Mouse (Mus musculus): ENCODE data around the gene Mapk1ip1l. TPM values are rescaled to one million over a fixed set of nuclear protein-coding genes. Genes with fewer than 3 reads are reported as not detected.
"Not testable (repeated sequence)": the region's sequence is repeated elsewhere in the genome, so short reads cannot be mapped to it uniquely, and the experiment has no call there.

Gene Mapk1ip1l
- polyA plus RNA-seq, 1 experiment: 23.6 TPM

DNA sequence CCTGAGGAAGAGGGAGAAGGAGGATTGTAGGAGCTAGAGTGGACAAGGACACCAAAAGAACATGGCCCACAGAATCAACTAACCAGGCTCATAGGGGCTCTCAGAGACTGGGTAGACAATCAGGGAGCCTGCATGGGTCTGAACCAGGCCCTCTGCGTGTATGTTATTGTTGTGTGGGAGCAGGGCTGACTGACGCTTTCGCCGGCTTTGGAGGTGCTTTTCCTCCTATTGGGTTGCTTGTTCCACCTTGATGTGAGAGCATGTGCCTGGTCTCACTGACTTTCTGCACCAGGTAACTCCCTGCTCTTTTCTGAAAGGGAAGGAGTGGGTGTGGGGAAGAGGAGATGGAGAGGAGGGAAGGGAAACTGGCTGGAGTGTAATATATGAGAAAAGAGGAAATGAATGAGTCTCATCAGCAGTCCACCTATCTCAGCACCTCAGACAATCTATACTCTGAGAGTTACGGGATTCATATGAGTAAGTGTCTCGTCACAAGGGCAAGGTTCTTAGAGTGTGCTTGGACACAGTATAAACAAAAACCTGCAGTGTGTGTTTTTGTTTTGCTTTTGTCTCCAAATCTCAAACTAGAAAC lies 6.8 kb downstream of the Mapk1ip1l start:
- DNase-seq (ENCODE audit: low read depth): no peak

DNA sequence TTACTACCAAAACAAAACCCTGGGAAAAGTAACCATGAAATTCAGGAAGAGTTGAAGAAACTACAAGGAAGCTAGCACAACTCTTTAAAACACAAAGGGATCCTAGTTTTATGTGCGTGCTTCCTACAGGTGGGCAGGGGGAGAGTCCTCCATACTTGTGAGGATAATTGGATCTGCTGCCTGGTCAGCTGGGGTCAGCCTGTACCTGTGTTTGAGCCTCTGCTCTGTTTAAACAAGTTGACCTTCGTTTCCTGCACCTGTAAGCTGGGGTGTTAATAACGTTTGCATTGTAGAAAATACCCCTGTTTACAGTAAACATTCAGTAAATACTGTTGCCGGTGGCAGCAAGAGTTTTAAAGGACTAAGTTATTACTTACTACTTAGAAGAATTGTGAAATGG lies 7.9 kb downstream of the Mapk1ip1l start:
- no peak for DNase-seq (ENCODE audit: low read depth)

DNA sequence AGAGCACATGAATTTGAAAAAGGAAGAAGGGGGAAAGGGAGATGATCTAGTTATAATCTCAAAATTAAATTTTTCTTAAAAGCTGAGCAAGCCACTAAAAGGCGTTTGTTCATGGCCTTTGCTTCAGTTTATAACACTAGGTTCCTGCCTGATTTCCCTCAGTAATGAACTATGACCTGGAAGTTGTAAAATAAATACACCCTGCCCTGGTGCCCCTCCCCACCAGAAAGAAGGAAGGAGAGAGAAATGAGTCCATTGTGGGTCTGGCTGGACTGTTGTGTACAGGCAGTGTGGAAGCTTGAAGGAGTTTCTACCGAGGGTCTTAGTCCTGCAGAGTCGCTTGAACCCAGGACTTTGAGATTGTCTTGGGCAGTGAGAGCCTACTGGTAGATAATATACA lies 9.6 kb downstream of the Mapk1ip1l start:
- no peak for DNase-seq (ENCODE audit: low read depth)

DNA sequence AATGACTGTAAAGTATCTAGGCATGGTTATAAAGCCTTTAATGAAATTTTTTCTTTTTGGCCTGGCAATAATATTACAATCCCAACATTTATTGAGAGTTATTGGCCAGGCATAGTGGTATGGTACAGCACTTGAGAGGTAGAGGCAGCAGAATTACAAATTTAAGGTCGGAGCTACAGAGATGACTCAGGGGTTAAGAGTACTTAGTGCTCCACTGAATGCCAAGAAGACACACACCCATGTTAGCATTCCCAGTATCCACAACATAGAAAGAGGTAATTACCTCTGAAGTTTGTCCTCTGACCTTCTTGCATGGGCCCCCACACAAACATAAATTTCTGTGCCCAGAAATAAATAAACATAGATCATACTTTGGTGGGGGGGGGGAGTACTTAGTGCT lies 11.0 kb downstream of the Mapk1ip1l start:
- DNase-seq (ENCODE audit: low read depth): no peak

DNA sequence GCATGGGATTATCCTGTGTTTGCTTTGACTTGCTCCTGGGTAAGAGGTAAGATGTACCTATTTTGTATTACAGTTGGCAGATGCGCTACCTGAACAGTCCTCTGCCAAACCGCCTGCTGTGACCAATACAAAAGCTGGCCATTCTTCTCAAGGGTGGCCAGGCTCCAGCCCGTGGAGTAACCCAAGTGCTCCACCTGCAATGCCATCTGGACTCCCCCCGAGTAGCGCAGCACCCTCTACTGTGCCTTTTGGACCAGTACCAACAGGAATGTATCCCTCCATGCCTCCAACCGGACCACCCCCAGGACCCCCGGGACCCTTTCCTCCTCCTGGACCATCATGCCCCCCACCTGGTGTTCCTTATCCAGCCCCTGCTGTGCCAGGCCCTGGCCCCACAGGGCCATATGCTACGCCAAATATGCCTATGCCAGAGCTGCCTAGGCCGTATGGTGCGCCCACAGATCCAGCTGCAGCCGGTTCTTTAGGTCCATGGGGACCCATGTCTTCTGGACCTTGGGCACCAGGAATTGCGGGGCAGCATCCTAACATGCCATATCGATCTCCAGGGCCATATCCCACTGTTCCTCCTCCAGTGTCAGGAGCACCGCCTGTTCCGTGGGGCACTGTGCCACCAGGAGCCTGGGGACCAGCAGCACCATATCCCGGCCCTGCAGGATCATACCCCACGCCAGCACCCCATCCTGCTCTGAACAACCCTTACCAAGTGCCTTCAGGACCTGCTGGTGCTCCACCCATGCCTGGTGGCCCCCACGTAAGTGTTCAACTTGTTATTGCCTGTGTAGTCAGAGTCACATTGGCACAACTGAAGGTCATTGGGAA lies 12.5 kb downstream of the Mapk1ip1l start:
- DNase-seq (ENCODE audit: low read depth): no peak

DNA sequence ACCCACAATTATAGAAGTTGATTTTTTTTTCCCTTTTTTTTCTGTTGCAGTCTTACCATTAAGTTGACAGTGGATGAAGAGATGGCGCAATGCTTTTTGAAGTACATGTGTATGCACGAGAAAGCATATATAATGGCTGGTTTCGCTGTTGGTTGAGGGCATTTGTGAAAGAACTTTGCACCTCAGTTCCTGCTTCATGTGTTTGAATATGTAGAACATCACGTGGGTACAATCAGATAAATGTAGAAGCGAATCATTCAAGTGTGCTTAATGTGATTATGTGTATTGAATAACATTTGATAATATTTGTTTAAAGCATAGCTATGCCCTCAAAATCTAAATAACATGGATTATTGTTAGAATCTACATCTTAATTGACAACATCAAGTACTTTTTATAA lies 21.3 kb downstream of the Mapk1ip1l start:
- no peak for DNase-seq (ENCODE audit: low read depth)

DNA sequence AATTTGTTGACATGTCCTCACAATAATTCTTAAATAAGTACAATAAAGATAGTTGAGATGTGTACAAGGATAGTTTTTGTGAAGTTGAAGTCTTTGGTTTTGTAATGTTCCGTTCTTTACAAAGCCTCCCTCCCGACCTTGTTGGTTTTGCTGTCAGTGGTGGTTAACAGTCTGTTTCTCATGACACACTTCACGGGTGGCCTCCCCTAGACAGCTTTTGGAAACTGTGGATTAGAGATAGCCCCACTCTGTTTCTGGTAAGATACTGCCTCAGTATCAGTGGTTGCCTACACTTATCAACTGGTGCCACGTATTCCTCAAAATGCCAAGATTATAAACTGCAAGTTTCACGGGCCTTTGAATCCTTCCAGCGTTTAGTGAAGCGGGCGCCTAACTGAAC lies 23.5 kb downstream of the Mapk1ip1l start:
- DNase-seq (ENCODE audit: low read depth): not testable (repeated sequence)

DNA sequence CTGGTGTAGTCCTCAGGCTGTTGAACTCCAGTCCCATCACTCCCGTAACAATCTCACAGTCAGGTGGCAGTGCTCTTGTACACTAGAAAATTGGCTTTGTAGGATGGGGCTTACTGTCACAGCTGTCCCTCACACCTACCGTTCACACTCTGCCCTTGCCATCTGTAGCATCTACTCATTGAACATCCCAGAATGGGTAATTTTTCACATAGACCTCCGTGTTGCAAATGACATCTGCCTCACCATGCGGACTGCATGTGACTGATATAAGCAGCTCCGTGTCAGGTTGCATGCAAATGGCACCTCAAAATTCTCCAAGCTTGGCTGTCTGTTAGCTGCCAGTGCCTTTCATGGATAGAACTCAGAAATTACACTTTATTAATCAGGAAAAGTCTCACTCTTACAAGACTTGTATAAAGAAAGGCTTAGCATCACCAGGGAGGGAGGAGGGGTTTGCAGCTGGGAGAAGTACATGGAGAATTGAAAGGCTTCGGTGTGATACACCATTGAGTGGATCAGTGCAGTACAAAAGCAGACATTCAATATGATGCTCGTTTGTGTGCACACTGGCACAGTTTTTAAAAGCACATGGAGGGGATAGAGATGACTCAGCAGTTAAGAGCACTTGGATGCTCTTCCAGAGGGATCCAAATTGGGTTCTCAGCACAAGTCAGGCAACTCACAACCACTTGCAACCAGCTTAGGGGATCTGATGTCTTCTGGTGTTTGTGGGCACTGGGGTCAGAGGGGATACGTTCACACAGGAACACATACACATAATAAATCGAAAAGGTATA lies 28.1 kb downstream of the Mapk1ip1l start:
- no peak for DNase-seq (ENCODE audit: low read depth)

DNA sequence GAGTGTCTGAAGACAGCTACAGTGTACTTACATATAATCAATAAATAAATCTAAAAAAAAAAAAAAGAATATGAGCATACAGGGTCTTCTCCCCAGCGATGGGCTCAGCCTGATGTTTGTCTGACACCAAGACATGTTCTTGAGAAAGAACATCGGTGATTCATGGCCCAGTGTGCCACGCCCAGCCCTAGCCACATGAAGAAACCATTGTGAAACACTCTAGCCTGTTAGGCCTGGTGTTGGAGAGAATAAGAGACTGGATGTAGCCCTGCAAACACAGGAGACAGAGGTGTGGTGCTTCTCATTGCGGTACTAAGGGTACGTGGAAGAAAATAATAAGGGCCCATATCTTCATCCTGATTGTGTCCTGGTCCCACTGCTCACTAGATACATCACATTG lies 29.3 kb downstream of the Mapk1ip1l start:
- no peak for DNase-seq (ENCODE audit: low read depth)

DNA sequence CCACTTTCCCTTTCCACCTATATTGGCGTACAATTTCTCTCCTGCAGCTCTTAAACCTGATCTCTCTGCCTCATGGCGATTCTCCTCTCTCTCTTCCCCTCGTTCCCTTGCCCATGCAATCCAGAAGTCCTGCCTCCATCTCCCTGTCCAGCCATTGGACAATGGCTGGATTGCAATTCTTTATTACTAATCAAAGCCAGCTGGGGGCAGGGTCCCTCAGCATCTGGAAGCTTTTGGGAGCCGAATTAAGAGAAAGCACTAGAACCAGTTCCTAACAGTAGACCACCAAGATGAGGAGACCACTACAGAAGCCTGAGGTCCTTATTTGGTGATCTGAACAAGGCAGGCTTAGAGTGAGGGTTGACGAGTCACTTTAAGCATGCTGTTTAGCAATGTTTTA lies 33.9 kb downstream of the Mapk1ip1l start:
- DNase-seq (ENCODE audit: low read depth): no peak

DNA sequence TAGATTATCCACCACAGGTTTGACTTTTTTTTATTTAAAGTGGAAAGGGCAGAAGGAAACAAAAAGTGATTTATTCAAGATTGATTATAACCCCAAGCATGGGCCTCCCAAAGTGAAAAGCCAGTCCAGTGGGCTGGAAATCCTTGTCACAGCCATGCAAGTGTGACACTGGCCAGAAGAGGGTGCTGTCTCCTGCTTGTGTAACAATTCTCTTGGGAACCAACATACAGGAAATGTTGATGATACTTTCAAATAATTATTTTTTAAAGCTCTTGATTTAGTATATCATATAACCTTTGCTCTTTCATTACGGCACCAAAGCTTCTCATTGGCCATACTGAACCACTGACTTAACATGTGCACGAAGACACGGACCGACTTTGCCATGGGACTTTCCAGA lies 36.8 kb downstream of the Mapk1ip1l start:
- DNase-seq (ENCODE audit: low read depth): no peak

DNA sequence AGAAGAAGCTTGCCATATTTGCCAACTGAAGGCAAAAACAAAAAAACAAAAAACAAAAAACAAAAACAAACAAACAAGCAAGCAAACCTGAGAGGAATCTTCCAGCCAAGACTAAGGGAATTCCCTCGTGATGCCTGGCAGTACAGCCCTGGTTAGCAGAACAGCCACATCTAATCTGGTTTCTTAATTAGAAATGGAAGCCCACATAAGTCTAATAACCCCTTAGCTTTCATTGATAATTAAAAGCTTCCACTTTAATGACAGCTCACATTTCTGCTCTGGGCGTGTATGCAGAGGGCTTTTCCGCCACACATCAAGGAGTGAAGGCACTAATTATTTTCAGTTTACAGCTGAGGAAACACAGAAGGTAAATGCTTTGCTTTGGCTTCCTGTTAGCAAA lies 37.2 kb downstream of the Mapk1ip1l start:
- no peak for DNase-seq (ENCODE audit: low read depth)

DNA sequence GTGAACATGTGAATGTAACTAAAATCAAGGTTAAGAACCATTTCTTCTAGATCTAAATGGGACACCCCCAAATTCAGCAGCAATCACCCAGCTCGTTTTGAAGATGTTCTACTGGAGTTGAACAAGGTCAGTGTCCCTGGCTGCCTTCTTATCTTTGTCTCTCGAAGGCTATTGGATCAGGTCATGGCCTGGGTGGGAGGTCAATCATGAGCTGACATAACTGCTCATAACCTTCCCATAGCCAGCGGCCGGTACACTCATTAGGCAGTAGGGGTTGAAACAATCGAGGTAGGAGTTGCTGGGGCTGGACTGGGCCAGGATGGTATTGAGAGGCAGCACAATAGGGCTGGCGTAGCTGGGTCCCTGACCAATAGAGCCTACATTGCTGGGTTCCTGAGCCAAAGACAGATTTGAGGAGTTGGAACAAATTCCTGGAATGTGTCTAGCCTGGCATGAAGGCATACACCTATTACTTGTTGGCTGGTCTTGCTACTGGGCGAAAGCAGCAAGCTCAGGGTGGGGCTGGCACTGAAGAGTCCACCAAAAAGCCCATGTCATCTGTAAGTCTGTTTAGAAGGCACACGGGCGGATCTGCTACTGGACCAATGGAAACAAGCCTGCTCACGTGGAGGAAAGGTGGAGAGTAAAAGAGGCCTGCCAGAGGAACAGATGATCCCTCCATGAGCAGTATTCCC lies 42.3 kb downstream of the Mapk1ip1l start:
- DNase-seq (ENCODE audit: low read depth): no peak

DNA sequence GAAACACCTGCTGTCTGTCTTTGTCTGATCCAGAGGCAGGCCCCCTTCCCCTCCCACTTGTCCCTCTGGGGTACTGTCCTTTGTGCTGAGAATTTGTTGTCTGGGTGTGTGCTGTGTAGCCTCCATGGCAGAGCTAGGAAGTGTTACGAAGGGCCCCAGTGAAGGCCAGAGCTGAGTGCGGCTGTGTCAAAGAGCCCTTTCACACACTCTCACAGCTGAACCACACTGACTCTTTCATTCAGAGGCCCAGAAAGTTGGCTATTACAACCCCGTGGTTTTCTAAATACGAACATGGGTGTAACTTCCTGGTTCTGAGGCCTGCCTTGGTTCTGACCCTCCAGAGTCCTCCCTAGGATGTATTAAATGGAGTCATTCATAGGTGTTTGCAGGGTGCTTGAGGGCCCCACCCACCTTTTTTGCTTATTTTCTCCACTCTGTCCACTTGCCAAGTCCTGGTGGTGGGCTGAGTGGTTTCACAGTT lies 43.8 kb downstream of the Mapk1ip1l start:
- DNase-seq (ENCODE audit: low read depth): no peak

DNA sequence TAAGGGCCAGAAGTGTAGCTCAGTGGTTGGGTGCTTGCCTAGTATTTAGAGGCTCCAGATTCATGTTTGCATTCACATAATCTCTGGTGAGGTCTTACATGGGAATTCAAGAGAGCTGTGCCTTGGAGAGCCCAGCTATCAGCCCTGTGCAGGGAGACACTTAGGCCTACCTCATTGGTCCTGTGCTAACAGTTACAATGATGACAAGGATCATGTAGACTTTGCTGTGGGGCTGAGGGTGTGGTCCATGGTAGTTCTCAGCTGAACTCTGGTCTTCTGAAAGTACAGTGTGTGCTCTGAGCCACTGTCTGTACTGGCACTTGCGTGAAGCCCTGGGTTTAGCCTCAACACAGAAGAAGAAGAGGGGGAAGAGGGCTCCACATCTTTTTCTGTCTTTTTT lies 48.6 kb downstream of the Mapk1ip1l start:
- DNase-seq (ENCODE audit: low read depth): no peak

DNA sequence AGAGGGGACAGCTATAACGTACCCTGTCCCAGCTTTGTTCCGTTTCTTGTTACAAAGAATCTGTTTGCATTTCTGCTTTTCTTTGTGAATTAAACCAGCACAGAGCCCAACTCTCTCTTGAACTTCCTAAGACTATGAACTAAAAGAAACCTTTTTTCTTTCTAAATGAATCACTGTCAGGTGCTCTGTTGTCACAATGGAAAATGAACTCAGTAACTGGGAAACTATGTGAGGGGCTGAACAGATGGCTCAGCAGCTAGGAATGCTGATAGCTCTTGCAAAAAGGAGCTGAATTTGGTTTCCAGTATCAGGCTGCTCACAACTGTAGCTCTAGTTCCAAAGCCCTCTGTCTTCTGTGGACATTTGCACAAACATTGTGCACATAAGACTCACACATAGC lies 52.9 kb downstream of the Mapk1ip1l start:
- DNase-seq (ENCODE audit: low read depth): no peak

DNA sequence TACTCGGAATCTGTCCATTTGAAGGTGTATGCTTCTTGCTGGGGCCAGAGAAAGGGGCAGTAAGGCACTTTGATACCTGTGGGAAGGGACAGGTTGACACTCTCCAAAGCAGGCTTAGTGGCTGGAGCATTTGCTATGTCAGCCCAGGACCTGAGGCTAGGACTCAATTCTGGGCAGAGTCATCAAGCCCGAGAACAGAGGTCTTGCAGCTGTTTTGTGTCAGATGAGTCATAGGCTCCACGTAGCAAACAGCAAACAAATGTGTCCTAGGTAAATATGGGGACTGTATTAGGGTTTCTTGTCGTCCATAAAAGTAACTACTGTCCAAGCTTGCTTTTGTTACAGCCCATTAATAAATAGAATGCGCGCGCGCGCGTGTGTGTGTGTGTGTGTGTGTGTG lies 54.2 kb downstream of the Mapk1ip1l start:
- DNase-seq (ENCODE audit: low read depth): no peak

DNA sequence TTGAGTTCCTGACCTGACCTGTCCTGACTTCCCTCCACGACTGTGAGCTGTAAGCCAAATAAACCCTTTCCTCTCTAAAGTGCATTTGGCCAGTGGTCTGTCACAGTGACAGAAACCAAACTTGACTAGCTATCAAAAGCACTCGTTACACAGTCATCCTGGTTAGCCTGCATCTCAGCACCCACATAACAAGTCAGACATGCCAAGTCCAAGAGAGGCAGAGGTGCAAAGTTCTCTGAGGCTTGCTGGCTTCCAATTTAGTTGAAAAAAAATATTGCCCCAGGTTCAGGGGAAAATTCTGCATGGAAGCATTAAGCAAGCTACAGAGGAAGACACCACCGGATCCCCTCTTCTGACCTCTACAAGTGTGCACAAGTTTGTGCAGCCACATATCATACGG lies 55.2 kb downstream of the Mapk1ip1l start:
- DNase-seq (ENCODE audit: low read depth): no peak

DNA sequence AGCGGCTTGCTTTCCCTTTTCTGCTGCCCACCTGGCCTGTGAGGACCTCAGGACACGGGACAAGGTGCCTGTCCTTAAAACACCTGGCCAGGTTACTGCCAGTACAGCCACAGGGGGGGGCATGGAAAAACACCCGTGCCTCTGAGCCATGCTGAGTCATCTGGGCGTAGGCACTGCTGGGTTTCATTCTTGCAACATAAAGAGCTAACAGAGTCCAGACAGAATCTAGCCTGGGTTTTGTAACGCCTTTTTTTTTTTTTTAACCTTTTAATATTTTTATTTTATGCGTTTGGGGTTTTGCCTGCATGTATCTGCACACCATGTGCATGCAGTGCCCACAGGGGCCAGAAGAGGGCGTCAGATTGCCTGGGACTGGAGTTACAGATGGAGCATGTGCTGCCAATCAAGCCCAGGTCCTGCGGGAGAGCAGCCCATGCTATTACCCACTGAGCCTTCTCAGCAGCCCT lies 56.1 kb downstream of the Mapk1ip1l start:
- DNase-seq (ENCODE audit: low read depth): no peak

DNA sequence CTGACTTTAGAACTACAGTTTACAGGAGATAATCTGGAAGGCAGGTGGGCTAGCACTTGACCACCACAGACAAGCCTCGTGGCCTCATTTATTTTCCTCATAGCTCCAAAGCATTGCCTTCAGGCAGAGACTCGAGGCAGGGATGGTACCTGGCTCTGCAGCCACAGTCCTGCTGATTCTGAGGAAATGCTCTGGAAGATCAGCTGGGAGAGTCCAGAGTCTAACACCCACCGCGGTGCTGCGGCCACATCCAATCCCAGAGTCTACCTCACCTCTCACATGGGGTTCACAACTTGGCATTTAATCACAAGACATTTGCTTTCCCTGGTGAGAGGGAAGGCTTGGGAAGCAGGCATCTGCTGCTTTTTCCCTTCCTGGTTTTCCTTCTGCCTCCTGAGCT lies 56.9 kb downstream of the Mapk1ip1l start:
- DNase-seq (ENCODE audit: low read depth): no peak

DNA sequence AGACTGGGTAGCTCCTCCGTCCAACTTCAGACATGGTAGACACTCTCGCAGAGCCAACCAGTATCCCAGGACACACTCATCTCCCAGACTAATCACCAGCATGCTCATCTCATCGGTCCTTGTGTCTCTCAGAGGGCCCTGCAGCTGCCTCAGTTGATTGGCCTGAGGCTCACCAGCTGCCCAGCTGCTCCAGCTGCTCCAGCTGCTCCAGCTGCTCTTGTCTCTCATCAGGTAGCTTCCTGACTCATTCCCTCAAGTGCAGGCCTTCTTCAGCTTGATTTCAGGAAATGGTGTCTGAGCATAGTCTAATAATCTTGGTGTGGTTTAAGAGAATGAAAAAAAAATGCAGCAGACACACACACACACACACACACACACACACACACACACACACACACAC lies 58.6 kb downstream of the Mapk1ip1l start:
- no peak for DNase-seq (ENCODE audit: low read depth)

DNA sequence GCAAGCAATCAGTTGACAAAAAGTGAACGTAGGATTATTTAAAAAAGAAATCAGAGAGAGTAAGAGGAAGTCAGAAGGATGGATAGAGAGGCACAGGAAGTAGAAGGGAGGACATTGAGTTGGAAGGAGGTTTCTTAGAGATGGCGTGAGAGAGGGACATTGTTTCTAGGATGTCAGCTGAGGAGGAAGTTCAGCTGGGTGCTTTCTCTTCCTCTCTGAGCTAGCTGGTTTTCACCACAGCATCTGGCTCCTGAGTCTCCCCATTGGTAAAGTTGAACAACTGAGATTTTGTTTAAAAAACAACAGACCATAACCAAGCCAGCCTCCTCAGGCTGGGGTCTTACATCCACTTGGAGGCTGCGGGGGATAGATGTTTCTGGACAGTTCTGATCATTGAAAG lies 61.5 kb downstream of the Mapk1ip1l start:
- no peak for DNase-seq (ENCODE audit: low read depth)

All from gonadal fat pad, adult 2 months (tissue).